Mouse (Mus musculus) adrenal gland, adult 18-20 months (tissue): ENCODE results near the gene Vps41. TPM values are rescaled to one million over a fixed set of nuclear protein-coding genes. Genes with fewer than 3 reads are reported as not detected.
A peak's percentile ranks its signal among the peaks of the same experiment; 100 is the strongest.

Source experiments
- DNase-seq, 2 experiments: peaks; one replicate each; pipeline ENCODE4 v3.0.0; 2021 to 2022; ENCODE audit warnings: low spot score in 2 of 2
- total RNA-seq, 2 experiments: library from RNA; stranded (reverse); gene quantifications; 1 replicate in 1 of 2; 2 replicates in 1 of 2; pipeline ENCODE4 v1.2.3; 2021

Gene Vps41
- total RNA-seq, 2 experiments from 2014 or later, result 63.4 to 76.4 TPM

DNA sequence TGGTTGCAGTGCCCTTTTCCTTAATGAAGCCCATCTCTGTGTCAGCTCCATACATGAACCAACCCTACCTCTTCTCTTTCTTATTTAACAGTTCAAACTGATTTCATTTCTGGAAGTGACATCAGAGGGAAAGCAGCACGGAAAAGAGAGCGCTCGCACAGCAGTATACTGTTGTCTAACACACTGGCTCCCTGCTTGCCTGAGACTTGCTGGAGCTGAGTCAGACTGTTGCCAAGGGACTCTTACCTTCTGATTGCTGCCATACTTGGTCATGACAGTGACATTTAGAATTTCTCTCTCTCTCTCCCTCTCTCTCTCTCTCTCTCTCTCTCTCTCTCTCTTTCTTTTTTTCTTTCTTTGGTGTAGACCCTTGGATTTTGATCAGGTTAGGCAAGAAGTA, 142.3 kb downstream of the Vps41 start:
- no peak for DNase-seq

DNA sequence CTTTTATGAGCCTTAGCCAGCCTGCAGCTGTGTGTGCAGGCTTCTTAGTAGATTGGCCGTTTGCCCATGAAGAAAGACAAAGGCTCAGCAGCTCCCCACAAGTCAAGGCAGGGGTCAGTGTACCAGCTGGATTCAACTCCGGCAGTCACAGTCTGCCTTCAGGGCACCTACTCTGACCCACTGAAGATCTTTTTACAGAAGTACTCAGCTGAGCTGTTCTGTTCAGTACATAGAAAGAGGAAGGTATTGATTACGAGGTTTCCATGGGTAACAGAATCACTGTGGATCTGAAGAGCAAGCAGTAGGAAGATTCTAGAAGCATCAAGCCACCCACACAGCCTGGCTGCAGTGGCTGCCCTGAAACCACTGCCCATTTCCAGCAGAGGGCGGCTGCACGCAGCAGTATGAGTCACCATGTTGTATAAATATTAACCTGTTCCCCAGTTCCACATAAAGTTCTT, 151.0 kb downstream of the Vps41 start:
- peak in 1 of 2 experiments; percentile 30 for DNase-seq

DNA sequence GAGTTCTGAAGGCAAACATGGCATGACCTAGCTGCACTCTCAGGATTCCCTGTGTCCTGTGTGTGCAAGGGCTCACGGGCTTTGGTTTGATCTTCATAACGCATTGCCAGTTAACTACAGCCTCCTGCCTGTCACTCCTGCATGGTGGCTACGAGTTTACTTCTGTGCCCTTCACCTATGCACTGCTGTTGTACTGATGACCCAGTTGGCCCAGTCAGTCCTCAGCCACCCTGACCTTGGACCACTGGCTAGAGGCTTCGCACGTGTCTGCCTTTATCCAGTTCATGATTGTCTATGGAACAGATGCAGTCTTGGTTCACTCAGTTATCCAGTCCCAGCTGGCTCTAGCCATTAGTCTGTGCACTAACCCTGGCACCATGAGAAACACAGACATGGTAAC, 151.7 kb downstream of the Vps41 start:
- DNase-seq, result no peak

DNA sequence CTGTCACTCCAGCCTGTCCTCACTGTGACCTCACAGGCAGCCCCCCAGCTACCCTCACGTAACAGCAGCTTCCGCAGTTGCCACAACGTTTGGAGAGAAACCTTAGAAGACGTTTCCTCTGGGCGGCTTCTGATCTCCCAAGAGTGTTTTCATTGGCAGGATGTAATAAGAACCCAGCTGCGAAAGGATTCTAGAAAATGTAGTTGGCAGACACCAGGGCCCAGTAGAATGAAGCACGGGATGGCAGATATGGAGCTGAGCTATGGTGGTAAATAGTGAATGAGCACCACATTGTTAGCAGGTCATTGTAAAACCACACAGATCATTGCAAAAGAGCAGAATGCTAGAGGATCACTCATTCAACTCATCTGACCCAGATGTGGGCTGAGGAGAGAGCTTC, 158.2 kb downstream of the Vps41 start:
- DNase-seq, result no peak

GRCm38 (mm10) chr13:18892910-18893309, 175.8 kb downstream of the Vps41 start:
- DNase-seq, result no peak

DNA sequence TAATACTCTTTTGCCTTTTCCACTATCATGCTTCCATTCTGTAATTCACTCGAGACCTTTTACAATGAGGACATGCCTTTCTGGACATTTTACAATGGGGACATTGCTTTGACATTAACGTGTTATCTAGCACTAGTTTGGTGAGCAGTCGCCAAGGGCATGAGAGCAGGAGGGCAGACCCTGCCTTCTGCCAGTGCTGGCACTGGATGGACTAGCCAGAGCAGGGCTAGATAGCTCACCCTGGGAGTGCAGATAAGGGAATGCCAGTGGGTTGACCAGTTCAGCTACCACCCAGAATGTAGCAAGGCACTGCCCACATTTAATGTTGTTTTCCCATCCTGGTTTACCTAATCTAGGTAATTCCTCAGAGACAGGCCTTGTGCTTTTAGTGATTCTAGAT, 179.7 kb downstream of the Vps41 start:
- DNase-seq, result no peak

DNA sequence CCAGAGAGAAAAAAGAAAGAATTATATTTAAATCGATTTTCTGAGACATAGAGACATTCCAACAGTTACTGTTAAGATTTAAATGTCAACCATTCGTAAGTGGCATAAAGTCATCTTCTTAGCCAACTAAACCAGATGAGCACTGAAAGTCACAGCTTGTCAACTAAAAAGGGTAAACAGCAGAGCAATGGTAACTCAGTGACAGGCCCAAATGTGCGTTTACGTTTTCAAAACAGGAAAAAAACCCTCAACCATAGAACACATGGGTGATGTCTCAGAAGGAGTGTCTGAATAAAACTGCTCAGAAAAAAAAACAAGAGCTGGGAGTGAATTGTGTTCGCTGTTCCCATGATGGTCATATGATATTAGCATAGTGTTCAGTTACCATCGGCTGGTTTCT, 186.5 kb downstream of the Vps41 start:
- DNase-seq, result no peak

GRCm38 (mm10) chr13:18914774-18915173, 197.7 kb downstream of the Vps41 start:
- DNase-seq, result no peak

Other genes starting within 250 kb of the Vps41 start
- 1 to 10 TPM; 6.0 to 7.7 TPM for gene Amph, start 230.9 kb downstream of the Vps41 start, total RNA-seq